Mouse (Mus musculus): ENCODE measurements around the gene Mlst8. TPM values are rescaled to one million over a fixed set of nuclear protein-coding genes. Genes with fewer than 3 reads are reported as not detected.

The Mlst8 gene
- 17.8 and 20.5 TPM in 2 replicates for polyA plus RNA-seq (2016; fragmentation: Nextera tagmentation; extraction: Ambion mirVana)

DNA sequence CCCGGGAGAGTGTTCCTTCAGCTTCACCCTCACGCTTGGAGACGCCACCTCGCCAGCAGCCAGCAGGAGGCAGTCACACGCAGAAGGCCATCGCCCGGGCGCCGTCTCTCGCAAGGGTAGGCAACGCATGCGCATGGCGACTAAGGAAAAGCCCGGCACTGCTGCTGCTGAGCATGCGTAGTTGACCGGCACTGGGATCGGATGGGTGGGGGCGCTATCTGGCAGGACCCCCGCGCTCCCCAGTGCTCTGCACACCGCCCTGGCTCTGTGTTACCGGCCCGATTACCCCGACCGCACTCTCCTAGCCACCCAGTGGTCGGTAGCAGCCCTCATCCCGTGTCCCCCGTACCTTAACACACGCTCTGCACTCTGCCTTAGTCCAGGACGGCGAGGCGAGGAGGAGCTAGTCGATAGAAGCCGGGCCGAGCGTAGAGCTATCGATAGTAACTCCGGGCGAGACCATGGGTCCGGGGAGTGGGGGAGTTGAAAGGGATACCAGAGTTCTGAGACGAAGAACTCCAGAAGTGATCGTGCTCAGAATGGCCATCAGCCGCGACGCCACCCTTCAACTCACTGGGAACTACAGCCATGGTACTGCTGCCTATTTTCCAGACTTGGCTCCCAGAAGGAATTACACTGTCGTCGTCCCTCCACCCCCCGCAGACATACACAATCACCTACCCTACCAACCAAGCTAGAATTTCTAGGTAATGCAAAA is at the start of gene Mlst8:
Gene Mlst8, minus strand, starts transcription at position 416 of the 718 bp plus-strand sequence.
- peak; percentile 93 for ATAC-seq (ENCODE audit: insufficient number of reproducible peaks, low FRiP score)
- H3K4me2 ChIP-seq: peak within 1 kb of the TSS; percentile 70
- peak within 1 kb of the TSS; percentile 84 for H3K9ac ChIP-seq
- H3K4me3 ChIP-seq: peak within 1 kb of the TSS; percentile 79
- peaks cover 39% of the 10 kb centered on the region for H3K36me3 ChIP-seq
- no peaks in the 10 kb centered on the region; the same call in 1 of the 2 replicates for H3K27me3 ChIP-seq (replicated peaks)
- no peaks in the 10 kb centered on the region for H3K9me3 ChIP-seq (replicated peaks)
- peaks cover 22% of the 10 kb centered on the region for H3K4me1 ChIP-seq (replicated peaks)
- WGBS: under 1% methylated on average over 48 of the region's 48 CpGs
- peak within 1 kb of the TSS; percentile 94 for H3K27ac ChIP-seq (ENCODE audit: poor library complexity, severe bottlenecking)

DNA sequence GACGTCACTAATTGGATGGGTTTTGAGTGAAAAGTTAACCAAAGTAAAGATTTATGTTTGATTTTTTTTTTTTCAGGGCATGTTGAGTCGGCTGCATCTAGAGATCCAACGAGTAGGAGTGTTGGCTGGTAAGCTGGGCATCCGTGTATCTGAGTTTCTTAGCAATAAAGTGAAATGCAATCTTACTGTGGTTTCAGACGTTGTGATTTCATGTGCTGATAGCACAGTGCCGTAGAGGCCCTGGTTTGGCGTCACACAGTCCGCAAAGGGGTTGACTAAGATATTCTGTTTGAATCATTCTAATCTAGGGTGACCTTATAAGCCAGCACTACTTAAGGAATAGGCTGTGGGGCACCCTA is 49.7 kb upstream of the Mlst8 start:
- Histone ChIP-seq H3K9ac (peak overlapping the region; percentile 87), H3K4me1 (replicated peaks) (peaks cover 73% of the 10 kb centered on the region), H3K9me3 (replicated peaks) (no peaks in the 10 kb centered on the region), H3K27me3 (replicated peaks) (no peaks in the 10 kb centered on the region), H3K4me2 (peak overlapping the region; percentile 89), H3K4me3 (peak overlapping the region; percentile 79), H3K27ac (ENCODE audit: poor library complexity, severe bottlenecking) (peak overlapping the region; percentile 87), H3K36me3 (peaks cover 20% of the 10 kb centered on the region)
- WGBS: under 1% methylated on average over 8 of the region's 8 CpGs
- ATAC-seq (ENCODE audit: insufficient number of reproducible peaks, low FRiP score): no peak

DNA sequence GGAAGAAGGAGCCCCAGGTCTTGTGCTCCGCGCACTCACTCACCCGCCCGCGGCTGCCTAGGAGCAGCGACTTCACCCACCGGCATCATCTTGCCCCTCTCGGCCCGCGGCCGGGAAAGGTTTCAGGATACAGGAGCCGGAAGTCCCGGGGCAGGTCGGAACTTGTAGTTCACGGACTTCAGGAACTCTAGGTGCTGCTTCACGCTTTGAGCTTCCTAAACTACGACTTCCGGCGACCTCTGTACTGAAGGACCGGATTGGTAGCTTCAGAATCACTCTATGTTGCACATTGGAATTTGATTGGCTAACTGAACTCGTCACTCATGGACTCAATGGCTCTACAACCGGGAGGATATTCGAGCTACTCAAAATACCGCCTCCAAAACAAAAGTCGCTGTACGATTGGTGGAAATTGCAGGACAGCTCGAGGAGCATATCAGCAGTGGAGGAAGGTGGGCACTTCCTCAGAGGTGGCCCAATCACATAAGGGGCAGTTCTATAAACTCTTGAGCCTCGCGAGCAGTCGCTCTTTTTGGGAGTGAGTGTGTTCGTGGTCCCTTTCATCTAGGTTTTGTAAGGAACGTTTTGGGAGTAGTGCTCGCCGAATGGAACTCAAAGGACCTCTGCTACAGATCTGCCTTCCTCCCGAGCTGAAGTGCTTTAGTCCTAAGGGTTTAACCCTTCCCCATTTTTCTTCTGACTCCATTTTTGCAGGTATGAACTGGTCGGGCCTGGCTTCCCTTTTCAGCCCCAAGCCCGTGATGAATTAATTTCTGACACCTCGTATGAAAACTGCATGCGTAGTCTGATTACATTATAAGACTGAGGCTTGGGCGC is 49.1 kb upstream of the Mlst8 start, which contains the start of gene Traf7:
Gene Traf7, minus strand, starts transcription at position 216 of the 837 bp plus-strand sequence.
- Histone ChIP-seq H3K9ac (peak within 1 kb of the TSS; percentile 92), H3K27me3 (replicated peaks) (no peaks in the 10 kb centered on the region), H3K4me3 (peak within 1 kb of the TSS; percentile 79), H3K4me2 (peak within 1 kb of the TSS; percentile 89), H3K9me3 (replicated peaks) (no peaks in the 10 kb centered on the region), H3K36me3 (peaks cover 24% of the 10 kb centered on the region), H3K27ac (ENCODE audit: poor library complexity, severe bottlenecking) (peak within 1 kb of the TSS; percentile 87), H3K4me1 (replicated peaks) (peaks cover 67% of the 10 kb centered on the region)
- WGBS: under 1% methylated on average over 40 of the region's 40 CpGs
- peak; percentile 97 for ATAC-seq (ENCODE audit: insufficient number of reproducible peaks, low FRiP score)

DNA sequence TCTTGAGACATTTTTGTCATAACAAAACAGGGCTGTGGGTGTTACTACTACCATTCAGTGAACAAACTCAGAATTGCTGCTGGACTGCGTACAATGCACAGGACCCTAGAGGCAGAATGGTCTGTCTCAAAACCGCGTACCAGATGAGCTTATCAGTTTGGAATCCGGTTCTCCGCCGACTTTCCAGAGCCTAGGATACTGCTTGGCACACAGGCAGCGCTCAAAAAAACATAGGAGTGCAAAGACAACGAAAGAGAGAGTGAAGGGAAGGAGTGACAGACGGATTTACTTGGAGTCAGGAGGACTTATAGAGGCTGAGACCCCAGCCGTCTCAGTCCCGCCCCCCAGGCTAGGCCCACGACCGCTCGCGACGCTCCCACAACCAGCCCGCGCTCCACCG is 48.4 kb upstream of the Mlst8 start:
- peak overlapping the region; percentile 71 for H3K4me2 ChIP-seq
- H3K4me1 ChIP-seq (replicated peaks): peaks cover 62% of the 10 kb centered on the region
- H3K27me3 ChIP-seq (replicated peaks): no peaks in the 10 kb centered on the region
- no peaks in the 10 kb centered on the region for H3K9me3 ChIP-seq (replicated peaks)
- peak overlapping the region; percentile 71 for H3K27ac ChIP-seq (ENCODE audit: poor library complexity, severe bottlenecking)
- peak overlapping the region; percentile 92 for H3K9ac ChIP-seq
- no peak for ATAC-seq (ENCODE audit: insufficient number of reproducible peaks, low FRiP score)
- WGBS: under 1% methylated on average over 16 of the region's 19 CpGs
- H3K4me3 ChIP-seq: peak overlapping the region; percentile 79
- peaks cover 24% of the 10 kb centered on the region for H3K36me3 ChIP-seq

DNA sequence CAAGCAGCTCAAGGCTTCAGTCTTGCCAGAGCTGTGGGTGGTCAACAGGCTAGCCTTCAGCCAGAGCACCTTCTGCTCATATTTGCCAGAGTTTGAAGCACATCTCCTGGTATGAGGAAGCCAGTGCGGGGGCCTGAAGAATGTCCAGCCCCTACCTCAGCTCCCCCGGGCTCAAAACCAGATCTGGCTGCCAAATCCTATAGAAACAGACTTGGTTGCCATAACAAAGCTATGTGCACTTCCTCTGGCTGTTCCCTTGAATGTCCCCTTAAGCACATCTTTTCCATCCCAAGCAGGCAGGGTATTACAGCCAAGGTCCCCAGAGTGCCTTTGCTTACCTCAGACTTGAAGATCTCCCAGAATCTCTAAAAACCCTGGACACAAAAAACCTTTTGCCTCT is 45.9 kb upstream of the Mlst8 start:
- Histone ChIP-seq H3K36me3 (peaks cover 21% of the 10 kb centered on the region), H3K4me1 (replicated peaks) (peaks cover 39% of the 10 kb centered on the region), H3K9ac (peak overlapping the region; percentile 42; the same call in 1 of the 2 replicates), H3K27ac (ENCODE audit: poor library complexity, severe bottlenecking) (no peak overlapping the region), H3K4me2 (0 out of 2 replicates have a peak overlapping the region, but pooled peaks have one; percentile 12), H3K27me3 (replicated peaks) (no peaks in the 10 kb centered on the region), H3K9me3 (replicated peaks) (no peaks in the 10 kb centered on the region), H3K4me3 (no peak overlapping the region)
- ATAC-seq (ENCODE audit: insufficient number of reproducible peaks, low FRiP score): no peak
- 51% methylated on average over 2 of the region's 2 CpGs for WGBS

DNA sequence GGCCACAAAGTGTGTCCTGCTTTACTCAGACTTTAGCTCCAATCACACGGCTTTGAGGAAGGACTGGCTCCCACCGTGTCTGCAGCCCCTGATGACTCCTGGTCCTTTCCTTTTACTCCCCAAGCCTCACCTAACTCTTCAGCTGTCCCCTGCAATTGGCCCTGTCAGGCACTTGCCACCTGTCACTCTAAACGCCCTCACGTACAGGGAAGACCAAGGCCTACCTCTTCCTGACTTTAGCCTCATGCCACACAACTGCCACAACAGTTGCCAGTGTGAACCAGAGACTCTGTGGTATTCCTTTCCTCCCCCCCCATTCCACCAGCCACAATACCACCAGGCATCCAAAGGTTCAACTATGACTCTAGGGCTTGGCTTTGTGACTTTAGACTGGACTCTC is 41.6 kb upstream of the Mlst8 start:
- no peak overlapping the region for H3K9ac ChIP-seq
- peaks cover 53% of the 10 kb centered on the region for H3K36me3 ChIP-seq
- 85% methylated on average over 4 of the region's 4 CpGs for WGBS

DNA sequence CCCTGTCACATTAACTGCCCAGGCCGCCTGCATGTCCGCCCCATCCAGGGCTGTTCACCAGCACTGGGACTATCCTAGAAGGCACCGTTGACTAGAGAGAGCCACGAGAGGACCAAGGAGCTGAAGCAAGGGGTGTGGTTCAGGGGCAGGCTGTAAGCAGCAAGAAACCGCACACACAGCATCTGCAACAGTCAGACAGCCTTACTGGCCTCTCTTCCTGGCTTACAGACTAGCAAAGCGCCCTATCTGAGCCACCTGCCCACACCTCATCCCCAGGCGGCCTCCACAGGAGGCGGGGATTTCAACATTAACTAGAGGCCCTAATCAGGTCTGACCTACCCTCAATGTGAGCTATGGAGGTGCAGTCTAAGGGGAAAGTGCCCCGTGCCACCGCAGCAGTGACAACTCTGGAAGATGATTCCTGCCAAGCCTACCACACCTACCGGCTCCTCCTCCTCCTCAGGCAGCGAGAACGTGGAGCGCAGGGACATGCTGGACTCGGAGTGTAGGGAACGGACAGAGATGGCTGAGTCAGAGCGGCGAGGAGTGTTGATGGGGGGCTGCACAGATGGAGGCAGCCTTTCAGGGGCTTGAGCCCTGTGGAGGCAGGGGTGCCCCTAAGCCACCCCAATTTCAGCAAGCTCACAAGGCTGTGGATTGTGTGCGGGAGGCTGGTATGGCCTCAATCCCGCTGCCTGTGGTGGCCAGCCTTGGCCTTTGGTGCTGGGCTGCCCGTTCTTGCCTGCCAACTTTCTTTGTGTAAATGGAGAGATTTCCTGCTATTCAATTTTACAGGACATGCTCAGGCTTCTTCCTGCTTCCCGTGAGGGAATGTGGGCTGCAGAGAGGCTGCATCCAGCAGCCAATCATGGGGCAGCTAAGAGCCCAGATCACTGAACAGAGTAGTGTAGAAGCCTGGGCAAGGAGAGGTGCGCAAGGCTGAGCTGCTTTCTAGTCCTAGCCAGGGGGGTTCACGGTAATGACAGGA is 35.7 kb upstream of the Mlst8 start:
- 82% methylated on average over 24 of the region's 24 CpGs for WGBS
- H3K4me1 ChIP-seq (replicated peaks): 0 out of 2 replicates have a peak, but pooled peaks cover 6% of the 10 kb centered on the region
- H3K27ac ChIP-seq (ENCODE audit: poor library complexity, severe bottlenecking): peak overlapping the region; percentile 57
- peaks cover 94% of the 10 kb centered on the region for H3K36me3 ChIP-seq
- no peak overlapping the region for H3K9ac ChIP-seq
- no peak overlapping the region for H3K4me3 ChIP-seq
- no peaks in the 10 kb centered on the region for H3K9me3 ChIP-seq (replicated peaks)
- ATAC-seq (ENCODE audit: insufficient number of reproducible peaks, low FRiP score): peak; percentile 60
- H3K27me3 ChIP-seq (replicated peaks): no peaks in the 10 kb centered on the region
- no peak overlapping the region for H3K4me2 ChIP-seq

More for the DNA sequence above, 41.6 kb upstream of the Mlst8 start:
- Histone ChIP-seq H3K4me1 (replicated peaks) (peaks cover 15% of the 10 kb centered on the region), H3K27me3 (replicated peaks) (no peaks in the 10 kb centered on the region), H3K4me2 (no peak overlapping the region), H3K4me3 (no peak overlapping the region), H3K27ac (ENCODE audit: poor library complexity, severe bottlenecking) (no peak overlapping the region), H3K9me3 (replicated peaks) (no peaks in the 10 kb centered on the region)
- ATAC-seq (ENCODE audit: insufficient number of reproducible peaks, low FRiP score): no peak

DNA sequence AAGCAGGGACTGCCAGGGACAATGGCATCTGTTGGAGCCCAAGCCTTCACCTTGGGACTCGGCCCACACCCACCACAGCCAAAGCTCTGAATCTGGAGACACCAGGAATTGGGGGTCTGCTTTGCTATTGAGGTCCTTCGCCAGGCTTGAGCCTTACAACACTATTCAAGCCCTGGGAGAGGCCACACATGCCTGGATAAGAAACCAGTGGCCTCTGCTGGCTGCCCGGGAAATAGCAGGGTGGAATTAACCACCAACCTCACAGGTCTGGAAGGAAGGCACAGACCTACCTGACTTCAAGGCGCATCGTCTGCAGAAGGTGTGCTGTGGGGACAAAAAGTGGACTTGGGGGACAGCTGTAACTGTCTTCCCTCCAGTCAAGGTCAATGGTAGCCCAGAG is 34.7 kb upstream of the Mlst8 start:
- Histone ChIP-seq H3K9me3 (replicated peaks) (no peaks in the 10 kb centered on the region), H3K27me3 (replicated peaks) (no peaks in the 10 kb centered on the region), H3K36me3 (peaks cover 95% of the 10 kb centered on the region), H3K4me2 (no peak overlapping the region), H3K27ac (ENCODE audit: poor library complexity, severe bottlenecking) (no peak overlapping the region), H3K4me1 (replicated peaks) (0 out of 2 replicates have a peak, but pooled peaks cover 6% of the 10 kb centered on the region), H3K9ac (0 out of 2 replicates have a peak overlapping the region, but pooled peaks have one; percentile 4), H3K4me3 (no peak overlapping the region)
- ATAC-seq (ENCODE audit: insufficient number of reproducible peaks, low FRiP score): no peak
- 60% methylated on average over 5 of the region's 5 CpGs for WGBS

DNA sequence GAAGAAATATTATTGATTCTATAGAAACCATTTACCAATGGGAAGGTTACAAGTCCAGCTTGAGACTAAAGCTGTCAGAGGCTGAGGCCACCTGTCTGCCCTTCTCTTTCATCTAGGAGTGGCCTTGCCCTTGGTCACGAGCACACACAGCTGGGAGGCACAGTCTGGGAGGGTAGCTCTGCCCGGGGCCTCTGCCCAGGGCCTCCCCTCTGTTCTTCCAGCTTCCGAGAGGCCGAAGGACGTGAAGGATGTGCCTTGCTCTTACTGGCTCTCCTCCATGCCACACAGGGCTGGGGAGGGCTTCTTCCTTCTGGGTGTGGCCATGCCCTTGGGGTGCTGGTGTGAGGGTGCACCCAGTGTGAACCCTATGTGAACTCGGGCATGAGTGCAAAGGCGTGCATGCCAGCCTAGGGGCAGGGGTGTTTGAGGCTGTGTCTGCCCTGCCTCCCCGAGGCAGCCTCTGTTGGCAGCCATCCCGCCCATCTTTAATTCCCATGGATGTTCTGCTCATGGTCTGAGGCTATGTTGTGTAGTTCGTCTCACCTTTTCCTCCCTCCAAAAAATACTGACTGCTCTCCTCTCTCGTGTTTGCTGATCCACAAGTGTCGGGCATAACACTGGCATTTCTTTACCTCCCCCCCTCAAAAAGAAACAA is 29.1 kb upstream of the Mlst8 start:
- Histone ChIP-seq H3K4me1 (replicated peaks) (peaks cover 14% of the 10 kb centered on the region), H3K9me3 (replicated peaks) (no peaks in the 10 kb centered on the region), H3K4me3 (no peak overlapping the region), H3K36me3 (peaks cover 52% of the 10 kb centered on the region), H3K27me3 (replicated peaks) (peaks cover 40% of the 10 kb centered on the region), H3K4me2 (no peak overlapping the region), H3K27ac (ENCODE audit: poor library complexity, severe bottlenecking) (no peak overlapping the region), H3K9ac (no peak overlapping the region)
- ATAC-seq (ENCODE audit: insufficient number of reproducible peaks, low FRiP score): no peak
- WGBS: 83% methylated on average over 12 of the region's 12 CpGs

DNA sequence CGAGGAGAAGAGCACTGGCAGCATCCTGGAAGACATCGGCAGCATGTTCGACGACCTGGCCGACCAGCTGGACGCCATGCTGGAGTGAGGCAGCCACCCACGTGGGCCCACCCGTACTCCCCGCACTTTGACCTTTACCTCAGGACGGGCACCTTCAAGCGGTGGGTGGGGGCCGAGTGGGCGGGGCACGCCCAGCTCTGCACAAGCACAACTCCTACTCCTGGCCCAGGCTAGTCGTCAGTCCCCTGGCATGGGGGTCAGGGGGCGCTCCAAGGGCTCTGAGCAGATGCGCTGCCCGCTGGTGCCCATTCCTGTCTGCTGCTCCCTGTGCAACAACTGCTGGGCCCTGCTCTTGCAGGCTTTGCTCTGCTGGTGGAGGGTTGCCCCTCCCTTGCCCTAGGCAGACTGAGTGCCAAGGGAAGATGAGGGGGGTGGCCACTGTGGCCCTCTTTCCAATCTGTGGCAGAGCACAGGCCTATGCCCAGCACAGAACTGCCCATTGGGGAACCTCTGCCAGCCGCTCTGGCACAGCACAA is 28.3 kb upstream of the Mlst8 start:
- Histone ChIP-seq H3K4me1 (replicated peaks) (peaks cover 14% of the 10 kb centered on the region), H3K27me3 (replicated peaks) (peaks cover 46% of the 10 kb centered on the region), H3K9ac (no peak overlapping the region), H3K36me3 (peaks cover 46% of the 10 kb centered on the region), H3K4me2 (peak overlapping the region; percentile 70), H3K9me3 (replicated peaks) (no peaks in the 10 kb centered on the region), H3K4me3 (no peak overlapping the region), H3K27ac (ENCODE audit: poor library complexity, severe bottlenecking) (no peak overlapping the region)
- 49% methylated on average over 19 of the region's 19 CpGs for WGBS
- 0 out of 2 replicates have a peak, but pooled peaks have one; percentile 4 for ATAC-seq (ENCODE audit: insufficient number of reproducible peaks, low FRiP score)

Data from heart, embryonic 12.5 days (tissue).